Mouse (Mus musculus): ENCODE data around the gene Igsf8.
A peak's percentile ranks its signal among the peaks of the same experiment; 100 is the strongest.

Gene Igsf8

DNA sequence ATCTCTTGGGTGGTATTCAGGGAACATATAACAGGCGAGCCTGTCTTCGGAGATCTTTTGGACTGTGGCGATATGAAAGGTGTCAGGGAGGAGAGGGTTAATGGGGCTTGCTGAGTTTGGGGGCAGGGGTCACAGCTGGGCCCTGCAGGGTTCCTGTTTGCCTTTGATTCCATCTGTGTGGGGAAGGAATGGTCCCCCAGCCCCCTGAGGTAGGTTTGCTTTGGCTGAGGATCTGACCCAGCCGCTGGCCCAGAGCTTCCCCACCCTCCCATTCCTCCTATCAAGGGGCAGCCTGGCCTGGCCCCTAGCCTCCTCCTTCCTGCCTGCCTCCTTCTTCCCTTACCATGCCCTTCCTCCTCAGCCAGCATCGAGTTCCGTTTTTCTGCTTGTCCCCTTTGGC lies 41.4 kb downstream of the Igsf8 start:
- DNase-seq (ENCODE audit: low read depth, low spot score): no peak

- no peak for DNase-seq (ENCODE audit: low read depth, low spot score)
Observed at GRCm38 (mm10) chr1:172304443-172304842, 43.0 kb downstream of the Igsf8 start.

DNA sequence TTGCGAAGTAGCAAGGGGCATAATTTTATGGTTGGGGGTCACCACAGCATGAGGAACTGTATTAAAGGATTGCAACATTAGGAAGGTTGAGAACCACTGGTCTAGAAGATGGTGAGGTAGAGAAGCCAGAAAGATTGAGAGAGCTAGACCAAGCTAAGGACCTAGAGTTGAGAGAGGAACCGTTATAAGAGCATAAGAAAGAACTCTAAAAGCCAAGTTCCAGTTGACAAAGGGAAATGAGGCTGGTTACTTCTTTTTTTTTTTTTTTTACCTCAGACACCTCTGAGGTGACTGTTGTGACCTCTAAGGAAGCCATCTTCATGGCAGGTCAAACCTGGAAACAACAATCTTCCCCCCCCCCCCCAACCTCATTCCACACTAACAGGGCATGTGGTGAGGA lies 43.7 kb downstream of the Igsf8 start:
- DNase-seq (ENCODE audit: low read depth, low spot score): no peak

GRCm38 (mm10) chr1:172305635-172306034 lies 44.2 kb downstream of the Igsf8 start:
- peak; percentile 62 for DNase-seq (ENCODE audit: low read depth, low spot score)

DNA sequence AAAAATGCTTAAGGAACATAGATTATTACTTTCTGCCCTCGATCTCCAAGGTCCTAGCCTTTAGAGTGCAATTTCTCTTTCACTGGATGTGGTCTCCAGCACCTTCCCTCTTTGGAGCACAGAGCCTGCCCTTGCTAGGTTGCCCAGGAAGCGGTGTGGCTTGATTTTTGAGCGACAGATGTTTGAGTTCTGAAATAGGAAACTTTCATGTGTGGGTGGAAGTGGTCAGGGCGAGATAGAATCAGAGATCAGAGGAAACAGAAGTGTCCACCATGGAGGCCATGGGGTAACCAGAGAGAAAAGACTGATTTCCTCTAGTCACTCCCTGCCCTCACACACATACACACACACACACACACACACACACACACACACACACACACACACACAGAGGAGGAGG lies 44.8 kb downstream of the Igsf8 start:
- no peak for DNase-seq (ENCODE audit: low read depth, low spot score)

DNA sequence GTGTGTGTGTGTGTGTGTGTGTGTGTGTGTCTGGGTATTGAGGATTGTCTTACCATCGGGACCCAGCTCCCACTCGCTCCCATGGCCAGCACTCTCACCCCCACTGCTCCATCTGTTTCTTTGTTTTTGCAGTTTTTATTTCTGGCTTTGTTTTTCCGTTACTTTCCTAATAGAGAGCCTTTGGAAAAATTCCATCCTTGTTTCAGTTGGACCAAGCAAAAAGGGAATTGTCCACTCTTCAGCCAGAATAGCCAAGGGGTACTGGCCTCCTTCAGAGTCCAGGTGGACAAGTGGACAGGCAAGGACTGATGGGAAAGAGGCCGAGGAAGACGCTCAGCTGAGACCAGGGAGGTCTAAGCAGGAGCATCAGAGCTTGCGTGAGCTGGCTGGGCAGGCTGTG lies 45.4 kb downstream of the Igsf8 start:
- DNase-seq (ENCODE audit: low read depth, low spot score): no peak

- DNase-seq (ENCODE audit: low read depth, low spot score): no peak
Observed at GRCm38 (mm10) chr1:172307936-172308335, 46.5 kb downstream of the Igsf8 start.

GRCm38 (mm10) chr1:172308409-172308808 lies 47.0 kb downstream of the Igsf8 start:
- no peak for DNase-seq (ENCODE audit: low read depth, low spot score)

GRCm38 (mm10) chr1:172309699-172310398 lies 48.4 kb downstream of the Igsf8 start:
- DNase-seq (ENCODE audit: low read depth, low spot score): peak; percentile 97

GRCm38 (mm10) chr1:172311248-172311906 lies 49.9 kb downstream of the Igsf8 start:
- peak; percentile 89 for DNase-seq (ENCODE audit: low read depth, low spot score)

- peak; percentile 93 for DNase-seq (ENCODE audit: low read depth, low spot score)
Observed at GRCm38 (mm10) chr1:172311921-172312767, 50.7 kb downstream of the Igsf8 start.

DNA sequence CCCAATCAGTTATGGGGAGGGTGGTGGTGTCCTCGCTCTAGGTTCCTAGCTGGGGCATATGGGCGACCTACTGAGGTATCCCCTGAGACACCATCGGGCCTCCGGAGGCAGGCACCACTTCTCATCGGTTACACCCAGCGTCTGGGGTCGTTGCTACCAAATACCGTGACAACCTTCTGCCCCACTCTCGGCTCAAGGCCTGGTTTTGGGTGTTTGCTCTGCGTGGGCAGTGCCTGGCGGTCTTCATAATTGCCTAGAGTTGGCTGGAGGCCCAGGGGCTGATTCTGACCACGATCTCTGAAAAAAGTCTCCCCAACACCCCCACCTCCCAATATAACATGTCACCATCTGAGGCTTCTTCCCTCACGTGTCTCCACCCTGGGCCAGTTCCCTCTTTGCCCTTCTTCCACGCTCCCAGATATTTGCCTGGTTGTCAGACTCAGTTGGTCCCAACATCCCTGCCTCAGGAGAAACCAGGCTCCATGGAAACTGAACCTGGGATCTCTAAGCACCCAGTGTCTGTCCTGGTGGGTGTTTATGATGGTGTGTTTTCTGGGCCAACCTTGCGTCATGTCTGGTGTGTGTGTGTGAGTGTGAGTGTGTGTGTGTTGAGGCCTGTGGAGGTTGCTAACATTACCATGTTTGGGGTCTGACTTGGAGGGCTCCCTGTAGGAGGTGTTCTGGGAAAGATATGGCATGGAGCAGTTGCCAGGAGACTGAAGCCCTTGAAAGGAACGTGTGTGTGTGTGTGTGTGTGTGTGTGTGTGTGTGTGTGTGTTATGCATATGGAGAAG lies 51.5 kb downstream of the Igsf8 start:
- no peak for DNase-seq (ENCODE audit: low read depth, low spot score)

- no peak for DNase-seq (ENCODE audit: low read depth, low spot score)
Observed at GRCm38 (mm10) chr1:172313613-172314411, 52.4 kb downstream of the Igsf8 start.

DNA sequence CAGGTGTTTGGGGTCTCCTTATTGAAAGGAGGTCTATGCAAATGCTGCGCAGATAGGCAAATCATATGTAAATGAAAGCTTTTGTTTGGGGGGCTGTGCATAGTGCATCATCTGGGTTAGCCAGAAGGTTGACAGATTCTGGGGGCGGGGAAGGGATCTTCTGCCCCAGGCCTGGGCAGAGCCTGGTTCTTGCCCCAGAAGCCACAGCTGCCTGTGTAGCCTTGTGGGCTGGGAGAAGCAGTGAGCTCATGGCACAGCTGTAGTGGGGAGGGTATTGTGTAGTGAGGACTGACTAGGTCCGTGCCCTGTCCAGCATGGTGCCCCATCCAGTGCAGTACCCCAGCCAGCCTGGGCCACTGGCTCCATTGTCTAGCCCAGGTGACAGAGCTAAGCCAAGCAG lies 53.5 kb downstream of the Igsf8 start:
- no peak for DNase-seq (ENCODE audit: low read depth, low spot score)

DNA sequence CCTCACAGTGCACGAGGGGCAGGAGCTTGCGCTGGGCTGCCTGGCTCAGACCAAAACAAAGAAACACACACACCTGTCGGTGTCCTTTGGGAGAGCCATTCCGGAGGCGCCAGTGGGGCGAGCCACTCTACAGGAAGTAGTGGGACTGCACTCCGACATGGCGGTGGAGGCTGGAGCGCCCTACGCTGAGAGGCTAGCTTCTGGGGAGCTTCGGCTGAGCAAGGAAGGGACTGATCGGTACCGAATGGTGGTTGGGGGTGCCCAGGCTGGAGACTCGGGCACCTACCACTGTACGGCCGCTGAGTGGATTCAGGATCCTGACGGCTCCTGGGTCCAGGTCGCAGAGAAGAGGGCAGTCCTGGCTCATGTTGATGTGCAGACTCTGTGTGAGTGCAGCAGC lies 56.0 kb downstream of the Igsf8 start:
- no peak for DNase-seq (ENCODE audit: low read depth, low spot score)

- no peak for DNase-seq (ENCODE audit: low read depth, low spot score)
Observed at GRCm38 (mm10) chr1:172317946-172318345, 56.5 kb downstream of the Igsf8 start.

GRCm38 (mm10) chr1:172318424-172319035 lies 57.1 kb downstream of the Igsf8 start:
- no peak for DNase-seq (ENCODE audit: low read depth, low spot score)

DNA sequence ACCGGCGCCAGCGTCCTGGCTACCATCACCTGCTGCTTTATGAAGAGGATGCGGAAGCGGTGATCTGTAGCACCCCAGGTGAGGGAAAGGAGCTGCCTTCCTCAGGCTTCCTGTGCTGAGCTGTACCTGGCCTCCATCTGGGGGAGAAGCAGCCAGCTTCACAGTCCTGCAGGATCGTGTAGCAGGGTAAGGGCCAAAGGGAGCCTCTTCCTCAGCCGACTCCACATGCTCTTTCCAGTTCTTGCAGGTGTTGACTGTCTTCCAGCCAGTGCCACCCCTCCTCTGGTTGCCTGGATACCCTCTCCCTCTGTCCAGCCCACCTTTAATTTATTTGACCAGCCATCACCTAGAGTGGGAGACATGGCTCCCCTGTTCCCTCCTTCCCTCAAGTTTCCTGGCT lies 57.9 kb downstream of the Igsf8 start:
- no peak for DNase-seq (ENCODE audit: low read depth, low spot score)

DNA sequence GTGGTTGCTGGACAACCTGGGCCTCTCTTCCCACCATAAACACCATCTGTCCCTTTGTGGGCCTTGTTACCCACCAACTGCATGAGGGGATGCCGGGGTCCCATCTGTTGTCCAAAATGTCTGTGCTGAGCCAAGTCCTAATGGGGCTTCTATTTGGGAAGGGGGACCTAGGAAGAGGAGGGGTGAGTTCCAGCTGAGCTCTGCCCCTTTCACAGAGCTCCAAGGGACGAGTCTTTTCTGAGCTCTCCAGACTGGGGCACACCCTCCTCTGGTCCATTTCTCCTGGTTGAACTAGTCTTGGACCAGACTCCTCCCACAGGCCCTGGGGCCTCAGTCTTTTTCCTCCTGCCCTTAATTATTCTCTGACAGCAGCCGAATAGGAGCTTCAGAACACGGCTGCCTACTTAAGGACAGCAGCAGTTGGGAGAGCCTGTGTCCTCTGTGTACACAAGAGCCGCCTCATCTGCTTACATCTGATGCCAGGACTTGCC lies 58.5 kb downstream of the Igsf8 start:
- peak; percentile 51 for DNase-seq (ENCODE audit: low read depth, low spot score)

- DNase-seq (ENCODE audit: low read depth, low spot score): no peak
Observed at GRCm38 (mm10) chr1:172322725-172323124, 61.3 kb downstream of the Igsf8 start.

Data from ZHBTc4 (cell line).